20 mouse cellular contexts compared by ENCODE assay signal in the genomic region with DNA sequence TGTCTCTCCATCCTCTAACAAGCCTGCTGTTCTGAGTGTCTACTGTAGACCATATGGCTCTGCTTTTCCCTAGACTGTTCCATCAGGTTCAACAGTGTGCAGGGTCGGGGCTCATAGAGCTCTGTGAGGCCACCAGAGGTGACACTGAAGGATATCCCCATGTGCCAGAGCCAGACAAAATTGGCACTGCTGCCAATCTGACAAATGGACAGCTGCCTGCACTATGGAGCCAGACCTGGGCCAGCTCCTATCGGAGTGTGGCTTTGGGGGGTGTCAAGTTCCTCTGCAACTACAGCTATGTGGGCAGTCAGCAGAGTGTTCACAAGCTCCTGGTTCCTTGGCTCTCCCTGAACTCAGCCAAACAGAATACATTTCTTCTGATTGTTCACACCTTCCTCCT.
"Had no signal": no experiment of that assay in that cellular context is flagged by ENCODE, and none has a peak within 500 bp of the region (broad histone marks: within the 10 kb centered on the region; RNA-seq: fewer than 3 reads in every experiment).

No protein-coding gene starts in this region.

- H3K27me3 ChIP-seq: midbrain, embryonic 13.5 days; midbrain, embryonic 15.5 days; neural tube, embryonic 13.5 days; neural tube, embryonic 15.5 days; stomach, embryonic 15.5 days had no signal

- H3K36me3 ChIP-seq: midbrain, embryonic 13.5 days; midbrain, embryonic 15.5 days; neural tube, embryonic 13.5 days; neural tube, embryonic 15.5 days; stomach, embryonic 15.5 days had no signal

- H3K27ac ChIP-seq: liver, embryonic 14.5 days; midbrain, embryonic 13.5 days; midbrain, embryonic 15.5 days; neural tube, embryonic 13.5 days; neural tube, embryonic 15.5 days; stomach, embryonic 15.5 days; stomach, postnatal 0 days had no signal

- H3K4me3 ChIP-seq: midbrain, embryonic 13.5 days; midbrain, embryonic 15.5 days; myocyte; neural tube, embryonic 13.5 days; neural tube, embryonic 15.5 days; stomach, embryonic 15.5 days had no signal

- ATAC-seq: midbrain, embryonic 13.5 days; midbrain, embryonic 15.5 days had no signal

- H3K4me2 ChIP-seq: lung, embryonic 14.5 days; midbrain, embryonic 11.5 days; midbrain, embryonic 13.5 days; midbrain, embryonic 15.5 days; neural tube, embryonic 13.5 days; neural tube, embryonic 15.5 days; stomach, embryonic 15.5 days had no signal

- DNase-seq: lung, adult 18-20 months; lung, embryonic 14.5 days; lung, postnatal 10 days; lung, postnatal 4 days; retina, postnatal 1 day; right cerebral cortex, adult 18-20 months; right cerebral cortex, postnatal 25 days; right cerebral cortex, postnatal 4 days; thymus, adult 2 months; thymus, postnatal 25 days; thymus, postnatal 4 days had no signal

- H3K4me1 ChIP-seq: midbrain, embryonic 15.5 days; stomach, embryonic 15.5 days had no signal

- H3K9ac ChIP-seq: liver, embryonic 14.5 days; lung, embryonic 14.5 days; midbrain, embryonic 13.5 days; midbrain, embryonic 15.5 days; neural tube, embryonic 13.5 days; neural tube, embryonic 15.5 days; stomach, embryonic 15.5 days had no signal

- H3K9me3 ChIP-seq: midbrain, embryonic 13.5 days; midbrain, embryonic 15.5 days; neural tube, embryonic 13.5 days; neural tube, embryonic 15.5 days; stomach, embryonic 15.5 days had no signal
